Mouse (Mus musculus) heart, postnatal 0 days (tissue): Measurements from ENCODE around the gene Ctsc.

ENCODE experiments used
- CTCF ChIP-seq: IDR thresholded peaks from 2 replicates; pipeline ENCODE4 v1.5.1; 2016; ENCODE audit warnings: antibody characterized with exemption, control low read depth, low read depth
- EP300 ChIP-seq: IDR thresholded peaks from 2 replicates; pipeline ENCODE4 v1.6.1; 2016; ENCODE audit warnings: antibody characterized with exemption, low read depth

DNA sequence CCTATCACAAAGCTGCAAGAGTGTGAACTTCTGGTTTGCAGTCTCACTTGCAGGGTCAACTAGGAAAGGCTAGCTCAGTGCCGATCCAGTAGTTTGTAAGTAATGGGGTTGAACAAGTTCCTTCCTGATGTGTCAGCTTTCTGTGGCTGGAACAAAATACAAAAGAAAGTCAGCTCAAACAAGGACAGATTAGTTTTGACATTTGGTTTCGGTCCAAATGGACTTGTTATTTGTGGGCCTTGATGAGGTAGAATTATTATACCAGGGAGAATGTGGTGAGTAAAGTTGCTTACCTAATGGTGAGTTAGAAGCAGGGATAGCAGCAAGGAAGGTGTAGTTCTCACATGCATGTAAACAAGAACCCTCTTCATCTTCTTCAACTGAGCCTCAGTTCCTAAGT, 44.5 kb downstream of the Ctsc start:
- TF ChIP-seq EP300 = no peak
- no peak for TF ChIP-seq CTCF
